Comparison of ENCODE assay signal across 19 mouse cellular contexts in the genomic region with DNA sequence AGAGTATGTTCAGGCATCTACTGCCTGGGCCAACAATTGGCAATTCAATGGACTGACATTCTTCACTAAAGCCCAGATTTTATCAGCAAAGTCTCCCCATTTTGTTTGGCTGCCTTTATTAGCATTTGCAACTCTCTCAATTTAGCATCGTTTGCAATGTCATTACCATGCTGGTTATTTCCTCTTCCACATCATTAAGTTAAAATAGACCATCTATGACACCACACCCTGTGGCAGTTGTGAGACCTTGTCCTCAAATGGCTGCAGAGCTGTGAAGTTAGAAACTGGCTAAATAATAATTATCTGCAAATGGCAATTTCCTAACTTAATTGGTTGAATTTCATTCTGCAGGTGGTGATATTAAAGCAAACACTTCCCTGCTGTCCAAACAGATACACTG.
"Had no signal": no experiment of that assay in that cellular context is flagged by ENCODE, and none has a peak within 500 bp of the region (broad histone marks: within the 10 kb centered on the region; RNA-seq: fewer than 3 reads in every experiment).

No protein-coding gene starts in this region.

- H3K4me2 ChIP-seq: liver, embryonic 13.5 days; midbrain, embryonic 12.5 days; midbrain, embryonic 15.5 days; neural tube, embryonic 12.5 days; neural tube, embryonic 15.5 days had no signal

- H3K4me1 ChIP-seq: liver, embryonic 13.5 days; midbrain, embryonic 12.5 days; midbrain, embryonic 15.5 days; neural tube, embryonic 12.5 days; neural tube, embryonic 15.5 days had no signal

- H3K9ac ChIP-seq: liver, embryonic 13.5 days; midbrain, embryonic 12.5 days; midbrain, embryonic 15.5 days; neural tube, embryonic 12.5 days; neural tube, embryonic 15.5 days had no signal

- H3K9me3 ChIP-seq: liver, embryonic 13.5 days; midbrain, embryonic 12.5 days; midbrain, embryonic 15.5 days; neural tube, embryonic 12.5 days; neural tube, embryonic 15.5 days had no signal

- H3K36me3 ChIP-seq: liver, embryonic 13.5 days; midbrain, embryonic 12.5 days; midbrain, embryonic 15.5 days; neural tube, embryonic 12.5 days; neural tube, embryonic 15.5 days had no signal

- H3K4me3 ChIP-seq: left cerebral cortex, adult 2 months; liver, embryonic 13.5 days; midbrain, embryonic 12.5 days; midbrain, embryonic 15.5 days; neural tube, embryonic 12.5 days; neural tube, embryonic 15.5 days had no signal

- H3K27ac ChIP-seq: kidney, postnatal 0 days; left cerebral cortex, adult 2 months; liver, embryonic 13.5 days; macrophage; midbrain, embryonic 12.5 days; midbrain, embryonic 15.5 days; neural tube, embryonic 12.5 days; neural tube, embryonic 15.5 days; stomach, postnatal 0 days had no signal

- H3K27me3 ChIP-seq: liver, embryonic 13.5 days; midbrain, embryonic 12.5 days; midbrain, embryonic 15.5 days; neural tube, embryonic 12.5 days; neural tube, embryonic 15.5 days had no signal

- ATAC-seq: intestine, postnatal 0 days; midbrain, embryonic 15.5 days had no signal

- DNase-seq: kidney, adult 2 months; kidney, postnatal 25 days; layer of hippocampus, postnatal 36 days; liver, embryonic 13.5 days; right cerebral cortex, adult 18-20 months; right cerebral cortex, postnatal 14 days; right cerebral cortex, postnatal 4 days; thymus, adult 2 months; thymus, postnatal 14 days; thymus, postnatal 4 days had no signal
